Mouse (Mus musculus): ENCODE results near the gene Gm10721. TPM values are rescaled to one million over a fixed set of nuclear protein-coding genes. Genes with fewer than 3 reads are reported as not detected.

The Gm10721 gene
- total and polyA plus RNA-seq, 2 experiments from 2014 or later, result 0.35 TPM; not detected in 1

Small RNAs within 50 kb of the gene (microRNA-seq; reads per million reads assigned to microRNA genes)
- gene Mir101c, result 0 to 0.36 reads per million in 2 experiments

Other genes starting within 250 kb of the Gm10721 start
- not detected in 2 replicates for gene Gm10722, start 12.2 kb upstream of the Gm10721 start, total RNA-seq (2014; rRNA removed)
- gene Gm10722, start 12.2 kb upstream of the Gm10721 start, polyA plus RNA-seq (2015; fragmentation: Nextera tagmentation; extraction: Ambion mirVana), result not detected in 2 replicates
- not detected in 2 replicates for gene Gm11168, start 9.8 kb upstream of the Gm10721 start, total RNA-seq (2014; rRNA removed)
- gene Gm11168, start 9.8 kb upstream of the Gm10721 start, polyA plus RNA-seq (2015; fragmentation: Nextera tagmentation; extraction: Ambion mirVana), result 0.28 TPM in 1 of 2 replicates, not detected in the other
- not detected in 2 replicates for gene Gm10720, start 2.5 kb downstream of the Gm10721 start, total RNA-seq (2014; rRNA removed)
- not detected in 2 replicates for gene Gm10720, start 2.5 kb downstream of the Gm10721 start, polyA plus RNA-seq (2015; fragmentation: Nextera tagmentation; extraction: Ambion mirVana)
- gene Gm10719, start 4.3 kb downstream of the Gm10721 start, total RNA-seq (2014; rRNA removed), result 0.83 TPM in 1 of 2 replicates, not detected in the other
- 0.38 TPM in 1 of 2 replicates, not detected in the other for gene Gm10719, start 4.3 kb downstream of the Gm10721 start, polyA plus RNA-seq (2015; fragmentation: Nextera tagmentation; extraction: Ambion mirVana)
- not detected in 2 replicates for gene Gm10718, start 10.4 kb downstream of the Gm10721 start, total RNA-seq (2014; rRNA removed)
- 0.41 TPM in 1 of 2 replicates, not detected in the other for gene Gm10718, start 10.4 kb downstream of the Gm10721 start, polyA plus RNA-seq (2015; fragmentation: Nextera tagmentation; extraction: Ambion mirVana)
- gene Gm10717, start 12.3 kb downstream of the Gm10721 start, total RNA-seq (2014; rRNA removed), result 0.31 TPM in 1 of 2 replicates, not detected in the other
- gene Gm10717, start 12.3 kb downstream of the Gm10721 start, polyA plus RNA-seq (2015; fragmentation: Nextera tagmentation; extraction: Ambion mirVana), result 0.38 TPM in 1 of 2 replicates, not detected in the other
- gene Gm17535, start 21.5 kb downstream of the Gm10721 start, total RNA-seq (2014; rRNA removed), result not detected in 2 replicates
- gene Gm17535, start 21.5 kb downstream of the Gm10721 start, polyA plus RNA-seq (2015; fragmentation: Nextera tagmentation; extraction: Ambion mirVana), result not detected in 2 replicates
- gene Gm10715, start 23.7 kb downstream of the Gm10721 start, total RNA-seq (2014; rRNA removed), result not detected in 2 replicates
- gene Gm10715, start 23.7 kb downstream of the Gm10721 start, polyA plus RNA-seq (2015; fragmentation: Nextera tagmentation; extraction: Ambion mirVana), result not detected in 2 replicates

Data from hindbrain, postnatal 0 days (tissue).